In the genomic region with DNA sequence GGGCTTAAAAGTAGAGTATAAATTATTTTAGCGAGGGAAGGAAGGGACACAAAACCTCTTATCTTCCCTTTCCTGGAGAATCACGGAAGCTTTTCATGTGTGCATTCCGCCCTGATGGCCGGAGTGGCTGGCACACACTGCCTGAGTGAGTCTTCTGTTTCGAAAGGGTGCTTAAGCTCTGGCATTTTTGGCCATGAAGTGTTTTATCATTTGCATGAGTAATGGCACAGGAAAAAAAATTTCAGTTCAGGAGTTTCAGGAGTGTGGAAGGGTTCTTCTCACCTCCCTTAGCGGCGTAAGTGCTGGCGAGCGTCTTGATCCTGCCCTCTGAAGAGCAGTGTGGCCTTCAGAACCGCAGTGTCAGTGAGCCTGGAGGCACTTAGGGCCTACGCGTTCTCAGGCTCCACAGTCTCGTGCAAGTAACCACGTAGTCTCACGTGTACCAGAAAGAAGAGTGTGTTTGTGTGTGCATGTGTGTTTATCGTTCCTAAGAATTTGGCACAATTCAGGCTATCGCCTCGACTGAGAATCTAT, we compare ENCODE assay signal across 17 mouse cellular contexts.
"Had no signal": no experiment of that assay in that cellular context is flagged by ENCODE, and none has a peak within 500 bp of the region (broad histone marks: within the 10 kb centered on the region; RNA-seq: fewer than 3 reads in every experiment).

No protein-coding gene starts in this region.

- DNase-seq: kidney, adult 2 months; kidney, postnatal 25 days; layer of hippocampus, adult 9-11 months; liver, embryonic 13.5 days; retina, postnatal 1 day; right cerebral cortex, postnatal 25 days; thymus, adult 18-20 months; thymus, postnatal 14 days; thymus, postnatal 4 days had no signal

- H3K9ac ChIP-seq: liver, embryonic 13.5 days; midbrain, embryonic 12.5 days; midbrain, embryonic 15.5 days; neural tube, embryonic 12.5 days; neural tube, embryonic 15.5 days had no signal

- ATAC-seq: intestine, postnatal 0 days; midbrain, embryonic 15.5 days had no signal

- H3K36me3 ChIP-seq: liver, embryonic 13.5 days had no signal

- H3K9me3 ChIP-seq: liver, embryonic 13.5 days; midbrain, embryonic 12.5 days; midbrain, embryonic 15.5 days; neural tube, embryonic 12.5 days; neural tube, embryonic 15.5 days had no signal

- H3K4me3 ChIP-seq: layer of hippocampus, adult 2 months; liver, embryonic 13.5 days; midbrain, embryonic 12.5 days; midbrain, embryonic 15.5 days; neural tube, embryonic 12.5 days; neural tube, embryonic 15.5 days had no signal

- H3K27me3 ChIP-seq: liver, embryonic 13.5 days; midbrain, embryonic 12.5 days; midbrain, embryonic 15.5 days; neural tube, embryonic 12.5 days; neural tube, embryonic 15.5 days had no signal

- H3K4me2 ChIP-seq: liver, embryonic 13.5 days; midbrain, embryonic 12.5 days; midbrain, embryonic 15.5 days; neural tube, embryonic 12.5 days; neural tube, embryonic 15.5 days had no signal

- H3K4me1 ChIP-seq: liver, embryonic 13.5 days; neural tube, embryonic 12.5 days had no signal

- H3K27ac ChIP-seq: kidney, postnatal 0 days; liver, embryonic 13.5 days; macrophage; midbrain, embryonic 12.5 days; midbrain, embryonic 15.5 days; neural tube, embryonic 12.5 days; neural tube, embryonic 15.5 days had no signal
